Mouse (Mus musculus) megakaryocyte, embryonic 14.5 days (primary cell): ENCODE results near the gene 2810006K23Rik.

Experiments
- FLI1 ChIP-seq: IDR thresholded peaks from 2 replicates; pipeline ENCODE4 v1.6.1; 2012; ENCODE audit warnings: low read length, inconsistent platforms, mixed read lengths
- GATA1 ChIP-seq: IDR thresholded peaks from 3 replicates; pipeline ENCODE4 v1.6.1; 2012; ENCODE audit warnings: mixed read lengths, low read length, inconsistent platforms, borderline replicate concordance

DNA sequence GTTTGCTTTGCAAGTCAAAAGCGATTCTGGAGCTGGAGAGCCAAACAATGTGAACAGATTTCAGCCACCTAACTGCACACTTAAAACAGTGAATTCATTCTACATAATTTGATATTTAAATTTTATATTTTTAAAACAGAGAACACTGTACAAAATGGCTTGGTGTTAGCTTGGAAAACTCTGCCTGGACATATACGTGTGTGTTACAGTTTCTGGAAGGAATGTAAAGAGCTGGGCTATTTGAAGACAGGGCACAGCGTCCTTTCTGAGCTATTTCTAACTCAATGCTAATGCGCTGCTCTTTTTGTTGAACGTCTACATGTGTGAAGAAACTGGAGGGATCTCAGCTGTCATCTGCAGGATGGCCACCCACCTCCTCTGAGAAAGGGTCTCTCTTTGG, 33.9 kb upstream of the 2810006K23Rik start:
- TF ChIP-seq GATA1 (no peak), FLI1 (no peak)
